Mouse (Mus musculus) heart, adult 2 months (tissue): ENCODE data around the gene Tmem17. TPM values are rescaled to one million over a fixed set of nuclear protein-coding genes. Genes with fewer than 3 reads are reported as not detected.

Experiments used
- DNase-seq, 2 experiments: peaks; one replicate each; pipeline ENCODE4 v3.0.0; 2021
- H3K27ac ChIP-seq: fragments of 200-600 bp; 2 replicates; pipeline ENCODE4 v1.8.1; 2022
- H3K27me3 ChIP-seq: fragments of 200-500 bp; 2 replicates; pipeline ENCODE4 v1.6.1; 2012; ENCODE audit warnings: mild to moderate bottlenecking, low read length, inconsistent platforms, mixed read lengths; ENCODE audit not compliant: control insufficient read depth, insufficient read depth
- H3K36me3 ChIP-seq: fragments of 200-500 bp; 2 replicates; pipeline ENCODE4 v1.6.1; 2012; ENCODE audit warnings: low read length, inconsistent platforms; ENCODE audit not compliant: control insufficient read depth, insufficient read depth
- H3K4me1 ChIP-seq: fragments of 200-500 bp; 2 replicates; pipeline ENCODE4 v1.6.1; 2011; ENCODE audit warnings: low read length; ENCODE audit not compliant: control insufficient read depth, insufficient read depth
- H3K4me3 ChIP-seq: fragments of 200-600 bp; 2 replicates; pipeline ENCODE4 v1.8.1; 2022
- H3K79me2 ChIP-seq: fragments of 200-500 bp; replicated peaks from 2 replicates; pipeline ENCODE4 v1.6.1; 2012; ENCODE audit warnings: mild to moderate bottlenecking, inconsistent platforms, low read length, moderate library complexity, mixed read lengths; ENCODE audit not compliant: control insufficient read depth, insufficient read depth
- H3K9ac ChIP-seq: fragments of 200-500 bp; 2 replicates; pipeline ENCODE4 v1.6.1; 2012; ENCODE audit warnings: low read depth, mild to moderate bottlenecking, control low read depth, inconsistent platforms, low read length, mixed read lengths
- CTCF ChIP-seq: fragments of 200-600 bp; IDR thresholded peaks from 2 replicates; pipeline ENCODE4 v1.8.1; 2022; ENCODE audit warnings: antibody characterized with exemption, mild to moderate bottlenecking, moderate library complexity
- EP300 ChIP-seq: fragments of 200-500 bp; IDR thresholded peaks from 2 replicates; pipeline ENCODE4 v1.6.1; 2011; ENCODE audit warnings: low read depth, low read length, control low read depth; ENCODE audit not compliant: insufficient read depth
- POLR2A ChIP-seq: fragments of 200-500 bp; IDR thresholded peaks from 2 replicates; pipeline ENCODE4 v1.6.1; 2011; ENCODE audit warnings: mild to moderate bottlenecking, low read depth, low read length, control low read depth; ENCODE audit not compliant: insufficient read depth
- WGBS: fragments of 180-500 bp; shearing (Covaris S2); methylation state at CpG from one replicate; pipeline ENCODE4 v1.1.7; 2018; 5-methylcytosine and 5-hydroxymethylcytosine counted together
- intact Hi-C: fragments of 180-260 bp; cut with DNase I; formaldehyde crosslinking; loops from one replicate; pipeline ENCODE4 v1.15.1; 2025
- long read RNA-seq: library from polyadenylated mRNA; stranded (forward); transcript quantifications from one replicate; pipeline ENCODE4 v2.0.0, GENCODE M21; 2021
- polyA plus RNA-seq: library from polyadenylated mRNA; depleted of rRNA; stranded (reverse); fragments of >200 nt; gene quantifications from 2 replicates; pipeline ENCODE4 v1.2.3, GENCODE M21; 2012; rRNA removed
- total RNA-seq, 2 experiments: library from RNA; stranded (reverse); gene quantifications; 2 replicates each; pipeline ENCODE4 v1.2.3; 2021

Gene Tmem17
- total RNA-seq (1 to 10 TPM; 1.5 to 1.7 TPM), polyA plus RNA-seq (2.6 and 3.9 TPM in 2 replicates)
- long read RNA-seq: 0 reads

DNA sequence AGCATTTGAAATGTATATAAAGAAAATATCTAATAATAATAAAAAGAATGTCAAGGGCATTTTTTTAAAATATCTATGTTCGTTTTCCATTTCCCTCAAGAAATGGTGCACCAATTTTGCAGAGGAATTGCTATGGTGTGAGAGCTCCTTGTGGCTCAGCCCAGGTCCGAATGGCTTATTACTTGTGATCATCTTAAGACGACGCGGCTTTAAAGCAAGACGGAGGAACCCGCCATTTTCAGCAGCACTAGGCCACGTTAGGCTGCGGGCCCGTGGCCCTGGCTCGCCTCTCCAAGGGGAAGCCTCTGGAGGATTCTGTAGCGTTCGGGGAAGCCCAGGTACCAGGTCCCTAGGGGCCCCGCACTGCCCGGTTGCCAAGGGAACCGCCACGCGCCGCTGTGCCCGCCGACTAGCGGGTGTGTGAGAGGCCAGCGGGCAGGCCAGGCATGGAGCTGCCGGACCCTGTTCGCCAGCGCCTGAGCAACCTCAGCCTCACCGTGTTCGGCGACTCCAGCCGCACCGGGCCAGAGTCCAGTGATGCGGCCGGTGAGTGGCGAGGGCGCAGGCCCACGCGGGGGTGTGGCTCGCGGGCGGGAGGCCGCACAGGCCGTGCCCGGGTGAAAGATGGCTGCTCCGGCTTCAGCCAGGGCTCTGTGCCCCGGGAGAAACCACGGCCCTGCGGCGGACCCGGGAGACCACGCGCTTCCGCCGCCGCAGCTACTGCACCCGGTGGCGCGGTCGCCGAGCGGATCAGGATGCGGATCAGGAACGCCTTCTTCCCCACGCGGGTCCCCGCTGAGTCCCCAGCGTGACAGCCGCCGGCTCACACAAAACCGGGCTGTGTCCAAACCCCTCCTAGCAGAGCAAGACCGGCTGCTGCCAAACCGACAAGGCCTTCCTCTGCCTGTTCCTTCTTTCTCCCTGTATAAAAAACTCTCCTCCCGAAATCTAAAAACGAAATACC lies at the start of gene Tmem17:
Tmem17 (plus strand) TSS at position 51 of the 964 bp plus-strand sequence.
- WGBS: 1% methylated on average over 73 of the region's 73 CpGs
- H3K9ac ChIP-seq: peak within 1 kb of the TSS; percentile 84
- peak within 1 kb of the TSS; percentile 78 for H3K4me3 ChIP-seq
- intact Hi-C loops: loop anchor here (2.0 to 10.0 kb wide), 5 partner anchors 72 to 462 kb away; partner anchors contain the start of gene Zrsr1
- peak; percentile 45 for TF ChIP-seq CTCF
- TF ChIP-seq EP300: no peak
- TF ChIP-seq POLR2A: peak; percentile 34; the same call in 1 of the 2 replicates
- no peaks in the 10 kb centered on the region for H3K79me2 ChIP-seq
- H3K36me3 ChIP-seq: no peaks in the 10 kb centered on the region
- no peaks in the 10 kb centered on the region for H3K27me3 ChIP-seq
- DNase-seq: peak; percentile 93 to 97
- H3K27ac ChIP-seq: peak within 1 kb of the TSS; percentile 88
- no peaks in the 10 kb centered on the region for H3K4me1 ChIP-seq

DNA sequence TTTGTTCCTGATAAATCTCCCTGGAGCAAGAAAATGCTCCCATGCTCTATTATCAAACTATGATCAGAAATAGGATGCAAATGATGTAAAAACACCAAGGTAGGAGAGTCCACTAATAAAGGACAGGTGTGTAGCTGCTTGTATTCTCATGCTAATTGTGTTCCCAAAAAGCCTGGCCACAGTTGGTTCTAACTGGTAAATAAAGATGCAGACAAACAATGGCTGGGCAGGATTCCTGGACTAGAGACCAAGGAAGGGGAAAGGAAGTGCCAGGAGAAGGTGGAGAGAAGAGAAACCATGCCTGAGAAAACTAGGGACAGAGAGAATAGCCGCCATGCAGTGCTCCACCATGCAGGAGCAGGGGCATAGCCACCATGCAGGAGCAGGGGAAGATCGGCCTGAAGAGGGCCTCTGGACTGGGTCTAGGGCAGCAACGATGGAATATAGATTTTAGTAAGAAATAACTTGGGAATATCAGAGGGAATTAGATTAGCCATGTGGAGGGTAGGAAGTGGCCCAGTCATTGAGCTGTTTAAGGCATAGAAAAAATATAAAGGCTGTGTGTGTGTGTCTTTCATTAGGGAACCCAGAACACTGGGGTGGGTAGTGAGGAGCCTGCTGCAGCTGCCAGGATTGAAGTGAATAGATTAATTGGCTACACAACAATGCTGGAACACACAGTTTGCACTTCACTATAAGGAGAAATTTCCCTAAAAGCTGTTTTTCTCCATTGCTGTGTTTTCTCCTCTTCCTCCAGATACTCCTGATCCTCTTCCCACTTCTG lies 31.9 kb upstream of the Tmem17 start:
- Histone ChIP-seq H3K27me3 (no peaks in the 10 kb centered on the region), H3K4me1 (no peaks in the 10 kb centered on the region), H3K4me3 (no peak overlapping the region), H3K36me3 (no peaks in the 10 kb centered on the region), H3K27ac (no peak overlapping the region), H3K79me2 (no peaks in the 10 kb centered on the region), H3K9ac (no peak overlapping the region)
- DNase-seq: no peak
- intact Hi-C loops: no loop called here
- TF ChIP-seq POLR2A: no peak
- no peak for TF ChIP-seq EP300
- TF ChIP-seq CTCF: no peak
- WGBS: 76% methylated on average over 3 of the region's 3 CpGs

DNA sequence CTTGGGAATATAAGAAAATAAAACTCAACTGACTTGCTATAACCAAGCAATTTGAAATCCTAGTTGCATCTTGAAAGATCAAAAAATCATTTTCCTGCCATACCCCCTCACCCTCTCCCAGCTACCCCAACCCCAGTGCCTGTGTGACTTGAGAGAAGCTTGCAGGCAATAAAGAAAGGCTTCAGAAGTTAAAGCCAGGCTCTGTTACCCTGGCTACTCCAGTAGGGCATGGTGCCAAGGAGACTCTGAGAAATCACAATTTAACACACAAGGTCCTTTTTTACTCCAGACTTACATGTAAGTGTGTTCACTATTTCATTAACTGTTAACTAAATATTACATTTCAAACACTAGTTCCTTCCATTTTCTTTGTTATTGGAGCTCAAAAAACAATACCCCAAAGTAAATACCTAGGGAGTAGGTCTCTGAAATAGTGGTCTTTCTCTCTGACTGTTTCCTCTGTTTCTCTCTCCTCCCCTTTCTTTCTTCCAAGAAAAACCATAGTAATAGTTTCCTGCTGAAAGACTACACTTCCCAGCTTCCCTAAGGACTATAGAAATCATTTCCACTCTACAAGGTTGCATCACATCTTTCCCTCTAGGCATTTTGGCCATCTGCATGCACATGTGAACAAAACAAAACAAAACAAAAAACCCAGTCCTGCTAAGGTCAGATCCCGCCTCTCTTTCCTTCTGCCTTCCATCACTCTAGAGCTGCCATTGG lies 30.1 kb upstream of the Tmem17 start:
- no peaks in the 10 kb centered on the region for H3K79me2 ChIP-seq
- no peaks in the 10 kb centered on the region for H3K4me1 ChIP-seq
- no peak for DNase-seq
- no peaks in the 10 kb centered on the region for H3K27me3 ChIP-seq
- H3K36me3 ChIP-seq: no peaks in the 10 kb centered on the region
- TF ChIP-seq CTCF: no peak
- no peak for TF ChIP-seq POLR2A
- no peak for TF ChIP-seq EP300
- H3K27ac ChIP-seq: no peak overlapping the region
- no peak overlapping the region for H3K4me3 ChIP-seq
- WGBS: 72% methylated on average over 1 of the region's 1 CpGs
- no peak overlapping the region for H3K9ac ChIP-seq
- intact Hi-C loops: no loop called here

DNA sequence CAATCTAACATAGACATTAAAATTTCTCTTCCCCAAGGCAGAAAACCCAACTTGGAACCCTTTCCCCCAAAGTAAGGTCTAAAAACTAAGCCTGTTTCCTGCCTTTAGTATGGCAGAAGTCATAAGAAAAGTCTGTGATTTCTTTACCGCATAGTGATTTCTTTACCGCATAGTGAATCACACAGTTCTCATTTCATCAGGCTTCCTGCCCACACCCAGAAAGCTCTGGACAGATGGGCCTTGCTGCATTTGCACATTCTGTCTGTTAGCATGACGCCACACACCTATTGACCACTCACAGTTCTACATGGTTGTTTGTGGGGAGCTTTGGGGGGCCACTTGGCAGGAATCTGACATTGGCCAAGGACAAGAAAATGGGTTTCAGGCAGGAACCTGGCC lies 29.5 kb upstream of the Tmem17 start:
- H3K79me2 ChIP-seq: no peaks in the 10 kb centered on the region
- no peak overlapping the region for H3K4me3 ChIP-seq
- intact Hi-C loops: no loop called here
- DNase-seq: no peak
- WGBS: 90% methylated on average over 3 of the region's 3 CpGs
- no peaks in the 10 kb centered on the region for H3K4me1 ChIP-seq
- no peaks in the 10 kb centered on the region for H3K27me3 ChIP-seq
- no peaks in the 10 kb centered on the region for H3K36me3 ChIP-seq
- no peak overlapping the region for H3K27ac ChIP-seq
- no peak overlapping the region for H3K9ac ChIP-seq
- TF ChIP-seq POLR2A: no peak

DNA sequence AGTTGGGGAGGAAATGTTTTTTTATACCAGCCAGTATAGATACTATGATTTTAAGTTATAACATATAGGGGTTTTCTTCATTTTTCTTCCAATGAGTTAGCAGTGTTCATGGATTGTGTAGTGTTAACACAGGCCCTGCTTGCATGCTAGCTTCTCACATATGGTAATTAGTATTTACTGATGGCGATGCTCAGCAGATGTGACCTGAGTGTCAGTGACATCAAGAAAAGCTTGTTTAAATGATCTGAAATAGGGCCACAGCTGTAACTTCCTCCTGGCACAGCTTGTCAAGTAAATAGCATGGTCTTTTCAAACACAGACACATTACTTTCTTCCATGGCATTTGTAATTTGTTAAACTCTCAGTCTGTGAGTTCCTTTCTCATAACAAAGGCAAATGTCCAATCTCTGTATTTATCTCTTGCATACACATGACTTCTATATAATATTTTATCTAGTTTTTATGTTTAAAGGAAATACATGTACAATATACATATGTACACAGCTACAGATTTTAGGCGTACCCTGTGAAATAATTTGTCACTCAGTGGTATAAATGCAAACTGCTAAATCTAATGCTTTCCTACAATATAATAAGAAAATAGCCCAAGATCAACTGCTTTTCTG lies 18.1 kb upstream of the Tmem17 start:
- no peak overlapping the region for H3K4me3 ChIP-seq
- H3K4me1 ChIP-seq: no peaks in the 10 kb centered on the region
- no peak overlapping the region for H3K9ac ChIP-seq
- intact Hi-C loops: no loop called here
- TF ChIP-seq CTCF (no peak), EP300 (no peak), POLR2A (no peak)
- H3K36me3 ChIP-seq: no peaks in the 10 kb centered on the region
- H3K79me2 ChIP-seq: no peaks in the 10 kb centered on the region
- WGBS: 86% methylated on average over 2 of the region's 2 CpGs
- DNase-seq: no peak
- no peaks in the 10 kb centered on the region for H3K27me3 ChIP-seq
- H3K27ac ChIP-seq: no peak overlapping the region
